Mouse (Mus musculus) urinary bladder, adult 18-20 months (tissue): Measurements from ENCODE around the gene Tab1.
"Not testable (repeated sequence)": the region's sequence is repeated elsewhere in the genome, so short reads cannot be mapped to it uniquely, and the experiment has no call there.

Experiments
- DNase-seq, 2 experiments: peaks; one replicate each; pipeline ENCODE4 v3.0.0; 2022; ENCODE audit warnings: low spot score in 2 of 2, mixed read lengths in 2 of 2

The Tab1 gene

GRCm38 (mm10) chr15:80105490-80106410, 27.2 kb upstream of the Tab1 start:
- no peak for DNase-seq

DNA sequence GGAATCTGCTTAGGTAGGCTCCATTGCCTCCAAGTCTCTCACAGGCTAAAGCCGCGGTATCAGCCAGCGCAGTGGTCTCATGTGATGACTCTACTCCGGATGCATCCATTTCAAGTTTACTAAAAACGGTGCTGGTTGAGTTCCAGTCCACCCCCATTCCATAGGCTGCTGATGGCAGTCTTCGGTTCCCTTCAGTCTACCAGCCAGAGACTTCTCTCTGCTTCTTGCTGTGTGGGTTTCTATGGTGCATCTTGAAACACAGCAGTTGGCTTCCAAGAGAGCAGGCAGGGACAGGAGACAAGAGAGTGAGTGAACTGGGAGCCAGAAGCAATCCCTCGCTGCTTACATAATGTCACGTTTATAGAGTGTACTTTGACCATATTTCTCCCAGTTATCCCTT, 25.8 kb upstream of the Tab1 start:
- DNase-seq: no peak

DNA sequence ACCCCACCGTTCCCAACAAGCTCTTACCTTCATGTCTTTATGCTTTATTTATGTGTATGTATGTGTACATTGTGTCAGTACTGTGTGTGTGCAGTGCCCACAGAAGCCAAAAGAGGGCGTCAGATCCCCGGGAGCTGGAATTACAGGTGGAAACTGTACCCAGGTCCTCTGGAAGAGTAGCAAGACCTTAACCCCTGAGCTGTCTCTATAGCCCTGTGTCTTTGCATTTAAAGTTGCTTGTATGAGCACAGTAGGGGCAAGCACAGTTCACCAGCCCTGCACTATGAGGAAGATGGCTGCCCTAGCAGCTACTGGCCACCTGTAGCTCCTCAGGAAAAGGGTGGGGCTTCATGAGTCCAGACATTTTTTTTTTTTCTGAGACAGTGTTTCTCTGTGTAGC, 25.4 kb upstream of the Tab1 start:
- DNase-seq: no peak

DNA sequence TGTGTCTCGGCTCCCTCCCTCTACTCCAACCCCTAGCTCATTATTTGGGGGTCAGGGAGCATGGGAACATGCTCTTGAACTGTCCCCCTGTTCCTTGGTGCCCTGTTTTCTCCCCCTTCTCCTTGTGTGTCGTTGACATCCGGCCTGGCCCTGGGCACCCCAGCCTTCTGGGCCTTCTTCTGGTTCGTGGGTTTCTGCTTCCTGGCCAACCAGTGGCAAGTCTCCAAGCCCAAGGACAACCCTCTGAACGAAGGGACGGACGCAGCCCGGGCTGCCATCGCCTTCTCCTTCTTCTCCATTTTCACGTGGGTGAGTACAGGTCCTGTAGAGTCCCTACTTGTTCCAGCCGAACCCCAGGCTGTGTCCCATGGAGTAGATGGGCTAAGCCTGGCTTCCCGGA, 21.5 kb upstream of the Tab1 start:
- no peak for DNase-seq

GRCm38 (mm10) chr15:80112499-80112898, 20.4 kb upstream of the Tab1 start:
- DNase-seq: no peak

DNA sequence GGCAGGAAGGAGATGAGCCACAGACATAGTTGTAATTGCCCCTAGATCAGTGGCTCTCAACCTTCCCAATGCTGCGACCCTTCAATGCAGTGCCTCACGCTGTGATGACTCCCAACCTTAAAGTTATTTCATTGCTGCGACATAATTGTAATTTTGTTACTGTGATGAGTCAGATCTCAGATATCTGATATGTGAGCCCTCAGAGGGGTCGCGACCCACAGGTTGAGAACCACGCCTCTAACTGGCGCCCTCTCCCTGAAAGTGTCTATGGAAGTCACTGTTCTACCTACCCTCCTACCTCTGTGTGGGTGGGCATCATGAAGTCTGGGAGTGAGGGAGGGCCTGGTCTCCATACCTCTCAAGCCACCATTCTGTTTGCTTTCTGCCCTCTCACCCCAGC, 18.5 kb upstream of the Tab1 start:
- DNase-seq: no peak

DNA sequence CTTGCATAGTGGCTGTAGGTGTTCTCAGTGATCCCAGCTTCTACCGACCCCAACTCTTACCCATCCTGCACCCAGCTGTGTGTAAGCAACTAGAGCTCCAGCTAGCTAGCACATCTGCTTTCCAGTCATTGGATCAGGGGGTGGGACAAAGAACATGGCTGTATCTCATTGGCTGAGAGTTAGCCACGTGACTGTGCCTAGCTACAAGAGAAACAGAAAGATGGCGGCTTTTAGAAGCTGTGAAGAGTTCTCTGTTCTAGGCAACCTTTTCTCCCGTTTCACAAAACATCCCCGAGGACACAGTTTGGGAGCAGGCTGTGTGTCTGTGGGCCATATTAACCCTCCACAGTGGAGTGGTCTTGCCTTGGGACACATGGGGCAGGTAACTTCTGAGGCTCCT, 17.7 kb upstream of the Tab1 start:
- no peak for DNase-seq

GRCm38 (mm10) chr15:80115866-80116794, 16.8 kb upstream of the Tab1 start:
- no peak for DNase-seq

GRCm38 (mm10) chr15:80117154-80117553, 15.8 kb upstream of the Tab1 start:
- no peak for DNase-seq

- DNase-seq: no peak
Observed at GRCm38 (mm10) chr15:80119076-80119475, 13.9 kb upstream of the Tab1 start.

GRCm38 (mm10) chr15:80121721-80122325, 11.1 kb upstream of the Tab1 start:
- DNase-seq: no peak

GRCm38 (mm10) chr15:80122431-80122830, 10.5 kb upstream of the Tab1 start:
- DNase-seq: not testable (repeated sequence)

DNA sequence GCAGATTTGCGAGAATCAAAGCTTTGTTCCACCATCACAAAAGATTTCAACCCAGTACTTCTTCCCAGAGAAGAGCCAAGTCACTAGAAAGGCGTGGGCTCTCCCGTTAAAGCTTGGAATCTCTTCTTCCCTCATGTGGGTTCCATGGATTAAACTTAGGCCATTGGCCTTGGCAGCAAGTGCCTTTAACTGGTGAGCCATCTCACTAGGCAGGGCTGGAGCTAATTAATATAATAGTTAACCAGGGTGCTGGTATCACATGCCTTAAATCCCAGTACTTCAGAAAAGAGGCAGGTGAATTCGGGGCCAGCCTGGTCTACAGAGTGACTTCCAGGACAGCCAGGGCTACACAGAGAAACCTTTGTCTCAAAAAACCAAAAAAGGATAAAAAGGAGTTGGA, 8.3 kb upstream of the Tab1 start:
- DNase-seq: no peak

DNA sequence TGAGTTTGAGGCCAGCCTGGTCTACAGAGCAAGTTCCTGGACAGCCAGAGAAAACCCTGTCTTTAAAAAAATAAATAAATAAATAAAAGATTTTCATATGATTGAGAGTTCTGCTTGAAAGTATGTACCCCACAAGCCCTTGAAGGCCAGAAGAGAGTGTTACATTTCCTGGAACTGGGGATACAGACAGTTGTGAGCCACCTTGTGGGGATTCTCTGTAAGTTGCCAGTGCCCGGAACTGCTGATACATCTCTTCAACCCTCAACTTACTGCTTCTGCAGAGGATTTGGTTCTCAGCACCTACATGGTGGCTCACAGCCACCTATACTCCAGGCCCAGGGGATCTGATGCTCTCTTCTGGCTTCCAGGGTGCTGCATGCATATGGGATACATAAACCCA, 5.7 kb upstream of the Tab1 start:
- no peak for DNase-seq

DNA sequence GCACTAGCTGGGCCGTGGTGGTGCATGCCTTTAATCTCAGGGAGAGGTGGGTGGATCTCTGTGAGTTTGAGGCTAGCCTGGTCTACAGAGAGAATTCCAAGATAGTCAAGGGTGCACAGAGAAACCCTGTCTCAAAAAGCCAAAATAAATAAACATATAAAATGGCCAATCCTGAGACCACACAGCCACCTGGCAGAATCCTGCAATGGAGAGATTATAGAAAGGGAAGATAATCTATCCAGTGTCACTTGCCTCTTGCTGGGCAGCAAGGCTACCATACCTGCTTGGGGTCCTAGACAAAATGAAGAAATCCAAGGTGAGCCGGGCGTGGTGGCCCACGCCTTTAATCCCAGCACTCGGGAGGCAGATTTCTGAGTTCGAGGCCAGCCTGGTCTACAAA, 2.9 kb upstream of the Tab1 start:
- DNase-seq: no peak

DNA sequence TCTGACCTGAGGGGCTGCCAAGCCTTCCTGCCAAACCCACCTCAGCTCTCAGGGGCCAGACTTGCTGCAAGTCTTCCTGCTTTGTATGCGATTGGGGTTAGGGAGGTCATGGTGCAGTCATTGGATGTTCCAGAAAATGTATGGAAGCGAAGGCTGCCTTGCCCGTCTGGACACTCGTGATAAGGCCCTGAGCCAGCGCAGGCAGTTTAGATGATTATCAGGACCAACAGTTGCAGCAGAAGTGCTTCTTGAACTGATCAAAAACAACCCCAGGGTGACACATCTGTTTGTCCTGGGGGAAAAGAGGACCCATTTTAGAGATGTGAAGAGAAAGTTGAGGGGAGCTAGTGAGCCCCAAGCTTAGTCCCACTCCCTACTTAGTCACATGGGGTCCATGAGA, 2.2 kb upstream of the Tab1 start:
- no peak for DNase-seq

DNA sequence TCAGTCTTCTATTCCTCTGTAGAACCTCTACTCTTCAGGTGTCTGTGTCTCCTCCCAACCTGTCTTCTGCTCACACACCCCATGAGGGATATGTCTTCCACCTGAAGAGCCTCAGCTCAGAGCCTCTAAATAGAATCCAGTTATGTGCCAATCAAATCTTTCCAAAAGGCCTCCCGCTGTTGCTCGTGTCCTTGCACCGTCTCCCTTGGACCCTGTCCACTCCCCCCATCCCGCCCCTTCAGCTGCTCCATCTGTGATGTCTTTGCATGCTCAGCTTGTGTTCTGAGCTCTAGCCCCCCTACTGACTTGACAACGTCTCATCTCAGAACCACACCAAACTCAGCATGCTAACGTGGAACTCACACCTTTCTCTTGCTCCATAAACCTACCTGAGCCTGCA, 1.5 kb upstream of the Tab1 start:
- DNase-seq: no peak

GRCm38 (mm10) chr15:80132452-80132851, 475 bp upstream of the Tab1 start:
- DNase-seq: no peak

DNA sequence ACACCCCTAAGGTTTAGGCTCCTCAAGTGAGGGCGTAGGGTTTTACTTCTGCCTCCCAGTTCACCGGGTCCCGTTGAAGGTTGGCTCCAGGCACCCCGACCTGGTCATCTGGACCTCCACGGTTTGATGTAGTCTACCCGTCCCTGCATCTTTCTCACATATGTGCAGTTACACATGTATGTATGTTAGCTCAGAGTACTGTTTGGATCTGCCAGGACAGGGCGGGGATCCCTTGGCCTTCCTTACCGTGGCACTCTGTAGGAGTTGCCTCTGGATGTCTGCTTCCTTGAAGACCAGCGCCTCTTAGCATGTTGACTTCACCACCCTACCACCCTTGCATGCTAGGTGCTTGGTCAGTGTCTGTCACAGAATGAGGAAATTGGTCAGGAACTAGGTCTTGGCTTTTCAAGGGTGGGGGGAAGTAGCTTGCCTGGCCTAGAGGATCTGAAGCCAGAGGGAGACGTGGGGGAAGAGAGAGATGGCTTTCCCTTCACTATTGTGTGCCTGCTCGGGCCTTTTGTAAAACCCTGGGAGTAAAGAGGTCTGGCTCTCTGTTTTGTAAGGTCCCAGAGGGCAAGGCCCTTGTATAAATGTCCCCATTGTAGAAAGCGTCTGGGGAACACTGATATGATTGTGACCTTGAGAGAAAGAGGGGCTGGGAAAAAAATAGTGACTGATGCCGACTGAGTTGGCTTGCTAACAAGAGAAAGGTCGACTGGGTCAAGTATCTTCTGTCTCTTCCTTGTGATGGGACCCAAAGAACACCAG, 939 bp downstream of the Tab1 start:
- DNase-seq: no peak

GRCm38 (mm10) chr15:80134450-80134847, 1.5 kb downstream of the Tab1 start:
- no peak for DNase-seq

GRCm38 (mm10) chr15:80135499-80135898, 2.6 kb downstream of the Tab1 start:
- no peak for DNase-seq

DNA sequence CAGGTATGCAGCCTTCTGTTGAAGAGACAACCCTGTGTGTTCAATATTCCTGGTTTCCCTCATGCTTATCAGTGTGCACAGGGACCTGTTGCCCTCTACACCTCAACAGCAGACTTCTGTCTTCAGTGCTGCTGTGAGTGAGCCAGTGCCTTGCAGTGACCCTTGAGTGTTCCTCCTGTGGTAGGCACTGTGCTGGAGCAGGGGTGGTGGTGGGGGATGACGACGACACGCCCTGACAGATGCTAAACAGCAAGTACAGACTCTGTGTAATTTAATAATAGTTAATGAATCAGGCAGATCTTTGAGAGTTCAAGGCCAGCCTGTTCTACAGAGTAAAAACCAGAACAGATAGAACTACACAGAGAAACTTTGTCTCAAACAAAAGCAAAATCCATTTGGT, 3.7 kb downstream of the Tab1 start:
- DNase-seq: no peak
